Mouse (Mus musculus) spleen, adult 2 months (tissue): ENCODE measurements around the gene Ryr2. TPM values are rescaled to one million over a fixed set of nuclear protein-coding genes. Genes with fewer than 3 reads are reported as not detected.

Experiments
- DNase-seq, 2 experiments: peaks; one replicate each; pipeline versions ENCODE4 v3.0.0 to v3.0.0-alpha.2; 2012 to 2021; ENCODE audit warnings: low spot score in 2 of 2, low read depth in 1 of 2
- H3K27ac ChIP-seq: fragments of 200-500 bp; 2 replicates; pipeline ENCODE4 v1.5.1; 2012; ENCODE audit warnings: low read length, inconsistent platforms; ENCODE audit not compliant: insufficient read depth
- H3K27me3 ChIP-seq: fragments of 200-500 bp; 2 replicates; pipeline ENCODE4 v1.6.1; 2012; ENCODE audit warnings: mild to moderate bottlenecking, moderate library complexity, low read length, inconsistent platforms; ENCODE audit not compliant: control insufficient read depth, insufficient read depth
- H3K36me3 ChIP-seq: fragments of 200-500 bp; 2 replicates; pipeline ENCODE4 v1.6.1; 2012; ENCODE audit warnings: mild to moderate bottlenecking, low read length, inconsistent platforms; ENCODE audit not compliant: control insufficient read depth, insufficient read depth
- H3K4me1 ChIP-seq: fragments of 200-500 bp; 2 replicates; pipeline ENCODE4 v1.6.1; 2011; ENCODE audit warnings: inconsistent platforms; ENCODE audit not compliant: control insufficient read depth, insufficient read depth, insufficient read length
- H3K4me3 ChIP-seq: fragments of 200-500 bp; 2 replicates; pipeline ENCODE4 v1.5.1; 2011; ENCODE audit warnings: mild to moderate bottlenecking, inconsistent platforms; ENCODE audit not compliant: insufficient read depth, insufficient read length; ENCODE audit errors: extremely low read depth
- CTCF ChIP-seq: fragments of 200-500 bp; IDR thresholded peaks from 2 replicates; pipeline ENCODE4 v1.5.1; 2011; ENCODE audit warnings: mild to moderate bottlenecking, inconsistent platforms; ENCODE audit not compliant: insufficient read depth, insufficient read length, insufficient replicate concordance; ENCODE audit errors: extremely low read depth
- POLR2A ChIP-seq: fragments of 200-500 bp; IDR thresholded peaks from 2 replicates; pipeline ENCODE4 v1.6.1; 2011; ENCODE audit warnings: low read depth, low read length, inconsistent platforms
- WGBS: fragments of 180-500 bp; shearing (Covaris S2); methylation state at CpG from one replicate; pipeline ENCODE4 v1.1.7; 2018; 5-methylcytosine and 5-hydroxymethylcytosine counted together
- polyA plus RNA-seq: library from polyadenylated mRNA; depleted of rRNA; stranded (reverse); fragments of >200 nt; gene quantifications from 2 replicates; pipeline ENCODE4 v1.2.3, GENCODE M21; 2012

Gene Ryr2
- polyA plus RNA-seq, 1 experiment: 0.27 TPM

DNA sequence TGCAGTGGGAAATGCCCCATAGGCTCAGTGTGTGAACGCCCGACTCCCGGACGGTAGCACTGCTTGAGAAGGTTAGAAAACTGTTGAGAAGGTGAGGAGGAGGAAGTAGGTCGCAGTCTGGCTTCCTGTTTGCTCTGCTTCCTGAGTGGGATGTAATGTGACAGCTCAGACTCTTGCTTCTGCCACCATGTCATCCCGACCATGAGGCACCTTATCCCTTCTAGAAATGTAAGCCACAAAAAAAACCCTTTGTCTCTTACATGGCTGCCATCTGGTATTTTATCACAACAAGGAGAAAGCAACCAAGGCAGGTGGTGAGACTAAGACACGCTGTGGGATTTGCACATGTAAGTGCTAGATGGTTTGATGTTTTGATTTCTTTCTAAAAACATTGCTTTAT, 12.2 kb downstream of the Ryr2 start:
- Histone ChIP-seq H3K4me1 (no peaks in the 10 kb centered on the region), H3K27ac (no peak overlapping the region), H3K36me3 (no peaks in the 10 kb centered on the region), H3K27me3 (no peaks in the 10 kb centered on the region), H3K4me3 (no peak overlapping the region)
- TF ChIP-seq CTCF (no peak), POLR2A (no peak)
- 24% methylated on average over 7 of the region's 7 CpGs for WGBS
- DNase-seq: no peak

DNA sequence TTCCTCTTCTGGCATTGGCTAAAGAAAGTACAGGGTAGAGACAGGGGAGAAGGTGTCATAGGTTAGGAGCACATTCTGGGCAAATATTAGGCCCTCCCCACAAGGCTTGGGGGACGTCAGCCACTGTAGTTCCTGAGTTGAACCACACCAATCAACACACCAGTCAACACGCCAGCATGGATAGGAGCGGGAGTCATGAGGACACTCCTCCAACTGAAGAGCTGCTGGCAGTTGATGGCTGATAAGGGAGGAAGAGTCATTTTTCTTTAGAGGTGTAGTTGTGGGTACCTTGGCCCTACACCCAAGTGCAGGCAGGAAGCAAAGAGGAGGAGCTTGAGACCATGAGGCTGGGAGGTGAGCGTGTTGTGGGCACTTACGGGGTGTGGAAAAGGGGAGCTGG, 13.6 kb downstream of the Ryr2 start:
- no peak for DNase-seq
- no peaks in the 10 kb centered on the region for H3K36me3 ChIP-seq
- WGBS: 85% methylated on average over 5 of the region's 5 CpGs
- H3K27me3 ChIP-seq: no peaks in the 10 kb centered on the region
- no peaks in the 10 kb centered on the region for H3K4me1 ChIP-seq
- H3K4me3 ChIP-seq: no peak overlapping the region
- H3K27ac ChIP-seq: no peak overlapping the region
- no peak for TF ChIP-seq POLR2A
- TF ChIP-seq CTCF: no peak

DNA sequence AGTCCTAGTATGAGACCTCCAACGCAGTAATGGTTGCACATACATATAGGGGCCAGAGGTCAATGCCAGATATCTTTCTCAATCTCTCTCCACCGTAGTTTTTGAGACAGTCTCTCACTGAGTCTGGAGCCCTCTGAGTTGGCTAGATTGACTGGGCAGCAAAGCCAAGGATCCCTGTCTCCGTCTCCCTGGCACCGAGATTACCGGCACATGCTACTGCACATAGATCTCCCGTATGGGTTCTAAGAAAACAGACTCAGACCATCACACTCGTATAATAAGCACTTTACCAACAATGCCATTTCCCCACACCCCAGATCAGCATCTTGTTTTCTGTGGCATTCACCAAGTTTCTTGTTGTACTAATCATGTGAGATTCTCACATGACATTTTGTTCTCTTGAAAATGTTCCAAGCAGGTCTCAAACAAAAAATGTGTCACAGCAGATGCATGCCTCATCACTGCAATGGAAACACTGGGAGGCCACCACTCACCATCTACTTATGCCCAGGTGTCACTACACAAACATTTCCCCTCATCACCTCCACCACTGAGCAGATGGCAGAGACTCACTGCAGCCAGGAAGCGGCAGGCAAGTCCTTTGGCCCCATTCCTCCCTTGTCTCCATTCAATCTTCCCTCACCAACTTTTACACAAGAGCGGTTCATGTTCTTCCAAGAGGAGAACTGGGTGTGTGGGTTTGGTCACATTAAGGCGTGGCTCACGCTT, 14.2 kb downstream of the Ryr2 start:
- H3K27me3 ChIP-seq: no peaks in the 10 kb centered on the region
- DNase-seq: no peak
- 93% methylated on average over 11 of the region's 11 CpGs for WGBS
- no peaks in the 10 kb centered on the region for H3K4me1 ChIP-seq
- H3K36me3 ChIP-seq: no peaks in the 10 kb centered on the region
- no peak overlapping the region for H3K27ac ChIP-seq
- TF ChIP-seq POLR2A: no peak
- no peak for TF ChIP-seq CTCF
- no peak overlapping the region for H3K4me3 ChIP-seq

DNA sequence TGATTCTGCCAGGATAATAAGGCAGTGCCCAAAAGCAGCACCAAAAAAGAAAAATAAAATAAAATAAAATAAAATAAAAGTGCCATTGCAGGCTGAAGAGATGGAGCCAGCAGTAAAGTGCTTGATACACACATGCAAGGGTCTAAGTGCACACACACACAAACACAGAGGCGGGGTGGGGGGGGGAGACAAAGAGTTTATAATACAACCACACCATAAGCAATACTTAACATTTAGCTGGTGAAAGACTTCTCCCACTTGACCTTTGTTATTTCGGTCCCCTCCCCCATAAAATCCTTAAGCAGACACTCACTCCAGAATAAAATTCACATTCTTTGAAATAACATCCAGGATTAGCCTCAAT, 22.7 kb downstream of the Ryr2 start:
- Histone ChIP-seq H3K4me1 (no peaks in the 10 kb centered on the region), H3K4me3 (no peak overlapping the region), H3K36me3 (no peaks in the 10 kb centered on the region), H3K27me3 (no peaks in the 10 kb centered on the region), H3K27ac (no peak overlapping the region)
- 84% methylated on average over 2 of the region's 2 CpGs for WGBS
- DNase-seq: no peak
- no peak for TF ChIP-seq CTCF
- TF ChIP-seq POLR2A: no peak

DNA sequence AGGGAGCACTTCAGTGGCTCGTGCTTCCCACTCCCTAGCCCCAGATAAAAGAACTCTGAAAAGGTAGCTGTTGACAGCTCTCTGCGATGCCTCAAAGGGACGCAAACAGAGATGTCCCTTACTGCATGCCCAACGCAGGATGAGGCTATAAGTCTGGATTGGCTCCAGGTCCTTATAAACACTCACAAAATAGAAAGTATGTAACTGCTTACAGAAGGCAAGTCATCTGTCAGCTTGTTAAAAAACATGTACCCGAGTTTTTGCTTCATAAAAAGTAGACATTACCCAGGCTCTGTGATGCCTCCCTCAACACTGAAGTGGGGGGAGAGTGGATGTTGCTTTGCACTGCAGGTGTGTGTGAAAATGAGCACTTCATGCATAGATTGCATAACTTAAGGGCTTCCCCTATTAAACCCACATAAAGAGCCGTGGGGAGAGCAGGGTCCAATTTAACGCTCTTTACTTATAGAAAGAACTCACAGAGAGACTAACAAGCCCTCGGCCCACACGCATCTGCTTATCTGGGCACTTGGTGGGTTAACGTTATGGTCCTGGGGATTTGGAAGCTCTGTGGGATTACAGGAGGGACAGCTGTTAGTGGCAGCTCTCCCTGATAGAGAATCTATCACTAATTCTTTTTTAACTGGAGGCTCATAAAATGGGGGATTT, 23.2 kb downstream of the Ryr2 start:
- no peak overlapping the region for H3K27ac ChIP-seq
- DNase-seq: no peak
- WGBS: 66% methylated on average over 10 of the region's 10 CpGs
- H3K36me3 ChIP-seq: no peaks in the 10 kb centered on the region
- H3K4me3 ChIP-seq: no peak overlapping the region
- no peaks in the 10 kb centered on the region for H3K4me1 ChIP-seq
- H3K27me3 ChIP-seq: no peaks in the 10 kb centered on the region
- TF ChIP-seq POLR2A: no peak
- TF ChIP-seq CTCF: no peak

DNA sequence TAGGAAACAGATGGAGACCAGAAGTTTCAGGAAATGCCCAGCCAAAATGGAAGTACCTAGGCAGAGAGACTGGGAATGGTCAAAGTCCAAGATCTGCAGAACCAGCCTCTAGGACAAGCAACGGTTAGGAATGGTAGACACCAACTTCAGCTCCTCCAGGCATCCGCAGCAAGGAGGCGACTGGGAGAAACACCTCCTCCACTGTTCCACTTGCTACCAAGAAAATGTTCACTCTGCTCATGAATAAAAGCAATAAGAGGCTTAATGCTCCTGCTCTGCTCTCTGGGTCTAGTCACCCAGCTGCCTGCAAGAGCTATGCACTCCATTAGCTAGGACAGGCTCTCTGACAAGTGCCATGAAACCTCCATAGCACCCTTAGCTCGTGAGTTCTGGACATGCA, 26.2 kb downstream of the Ryr2 start:
- Histone ChIP-seq H3K27me3 (no peaks in the 10 kb centered on the region), H3K4me1 (no peaks in the 10 kb centered on the region), H3K27ac (no peak overlapping the region), H3K36me3 (no peaks in the 10 kb centered on the region), H3K4me3 (no peak overlapping the region)
- TF ChIP-seq CTCF (no peak), POLR2A (no peak)
- no peak for DNase-seq
- 94% methylated on average over 4 of the region's 4 CpGs for WGBS

DNA sequence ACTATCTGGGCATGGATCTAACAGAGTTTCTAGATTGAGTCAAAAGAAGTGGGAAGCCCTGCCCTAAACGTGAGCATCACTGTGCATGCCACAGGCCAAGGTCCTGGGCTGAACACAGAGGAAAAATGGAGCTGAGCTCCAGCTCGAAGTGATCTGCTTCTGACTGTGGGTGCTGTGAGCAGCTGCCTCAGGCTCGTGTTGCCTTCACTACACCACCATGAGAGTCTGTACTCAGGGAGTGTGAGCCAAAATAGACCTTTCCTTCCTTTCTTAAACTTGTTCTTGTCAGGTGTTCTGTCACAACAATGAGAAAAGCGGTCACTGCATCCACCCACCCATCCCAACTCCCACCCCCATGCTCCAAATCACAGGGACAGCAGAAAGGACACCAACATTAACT, 27.2 kb downstream of the Ryr2 start:
- H3K27ac ChIP-seq: no peak overlapping the region
- no peak for DNase-seq
- no peaks in the 10 kb centered on the region for H3K4me1 ChIP-seq
- no peaks in the 10 kb centered on the region for H3K27me3 ChIP-seq
- TF ChIP-seq POLR2A (no peak), CTCF (no peak)
- H3K36me3 ChIP-seq: no peaks in the 10 kb centered on the region
- WGBS: 78% methylated on average over 4 of the region's 4 CpGs
- no peak overlapping the region for H3K4me3 ChIP-seq
